Mouse (Mus musculus) gastrocnemius, postnatal 36 days (tissue): Measurements from ENCODE around the gene Hoxb4. TPM values are rescaled to one million over a fixed set of nuclear protein-coding genes. Genes with fewer than 3 reads are reported as not detected.

Source experiments
- DNase-seq, 2 experiments: peaks; one replicate each; pipeline ENCODE4 v3.0.0; 2022
- intact Hi-C: fragments of 180-260 bp; cut with DNase I; formaldehyde crosslinking; loops from one replicate; pipeline ENCODE4 v1.15.1; 2025
- total RNA-seq, 2 experiments: library from RNA; stranded (reverse); gene quantifications; 2 replicates each; pipeline ENCODE4 v1.2.3; 2021

Gene Hoxb4
- total RNA-seq, 2 experiments from 2014 or later, result 0.23 to 0.54 TPM

- intact Hi-C loops, result no loop called here
- DNase-seq, result no peak
These were observed 21.1 kb upstream of the Hoxb4 start for GRCm38 (mm10) chr11:96296997-96297396.

GRCm38 (mm10) chr11:96297428-96297827 is 20.6 kb upstream of the Hoxb4 start:
- DNase-seq, result no peak
- intact Hi-C loops, result no loop called here

- intact Hi-C loops, result no loop called here
- no peak for DNase-seq
These were observed 20.0 kb upstream of the Hoxb4 start for GRCm38 (mm10) chr11:96297968-96298635.

GRCm38 (mm10) chr11:96298895-96299667 is 19.0 kb upstream of the Hoxb4 start:
- intact Hi-C loops, result no loop called here
- no peak for DNase-seq

- intact Hi-C loops, result loop anchor here (5.0 kb wide), 2 partner anchors 113 to 238 kb away; no protein-coding TSS in a partner anchor
- no peak for DNase-seq
These were observed 18.3 kb upstream of the Hoxb4 start for GRCm38 (mm10) chr11:96299781-96300180.

GRCm38 (mm10) chr11:96300354-96301063 is 17.6 kb upstream of the Hoxb4 start:
- no peak for DNase-seq
- intact Hi-C loops, result loop anchor here (5.0 kb wide), 2 partner anchors 112 to 237 kb away; no protein-coding TSS in a partner anchor

GRCm38 (mm10) chr11:96301064-96301431 is 17.0 kb upstream of the Hoxb4 start:
- DNase-seq, result no peak
- intact Hi-C loops, result loop anchor here (5.0 kb wide), 2 partner anchors 111 to 236 kb away; no protein-coding TSS in a partner anchor

GRCm38 (mm10) chr11:96301837-96302236 is 16.2 kb upstream of the Hoxb4 start:
- intact Hi-C loops, result loop anchor here (5.0 kb wide), 2 partner anchors 110 to 235 kb away; no protein-coding TSS in a partner anchor
- DNase-seq, result no peak

- intact Hi-C loops, result loop anchor here (5.0 kb wide), 2 partner anchors 110 to 235 kb away; no protein-coding TSS in a partner anchor
These were observed 15.5 kb upstream of the Hoxb4 start for GRCm38 (mm10) chr11:96302381-96303150.

GRCm38 (mm10) chr11:96303151-96304099 is 14.6 kb upstream of the Hoxb4 start, which contains the start of gene Hoxb5:
Hoxb5 (plus strand) TSS chr11:96303336.
- DNase-seq, result peak in 1 of 2 experiments; percentile 44
- intact Hi-C loops, result loop anchor here (5.0 kb wide), 2 partner anchors 109 to 234 kb away; no protein-coding TSS in a partner anchor

More at GRCm38 (mm10) chr11:96302381-96303150, 15.5 kb upstream of the Hoxb4 start:
- DNase-seq, result no peak

- intact Hi-C loops, result loop anchor here (5.0 kb wide), 2 partner anchors 108 to 233 kb away; no protein-coding TSS in a partner anchor
- DNase-seq, result no peak
These were observed 13.5 kb upstream of the Hoxb4 start for GRCm38 (mm10) chr11:96304381-96305195.

GRCm38 (mm10) chr11:96305505-96306182 is 12.4 kb upstream of the Hoxb4 start:
- intact Hi-C loops, result no loop called here
- DNase-seq, result no peak

- no peak for DNase-seq
- intact Hi-C loops, result no loop called here
These were observed 11.7 kb upstream of the Hoxb4 start for GRCm38 (mm10) chr11:96306183-96306907.

- intact Hi-C loops, result no loop called here
- DNase-seq, result no peak
These were observed 11.2 kb upstream of the Hoxb4 start for GRCm38 (mm10) chr11:96306908-96307269.

- intact Hi-C loops, result no loop called here
- DNase-seq, result no peak
These were observed 9.3 kb upstream of the Hoxb4 start for GRCm38 (mm10) chr11:96308763-96309162.

- DNase-seq, result no peak
- intact Hi-C loops, result no loop called here
These were observed 8.8 kb upstream of the Hoxb4 start for GRCm38 (mm10) chr11:96309288-96309687.
